In the genomic region with DNA sequence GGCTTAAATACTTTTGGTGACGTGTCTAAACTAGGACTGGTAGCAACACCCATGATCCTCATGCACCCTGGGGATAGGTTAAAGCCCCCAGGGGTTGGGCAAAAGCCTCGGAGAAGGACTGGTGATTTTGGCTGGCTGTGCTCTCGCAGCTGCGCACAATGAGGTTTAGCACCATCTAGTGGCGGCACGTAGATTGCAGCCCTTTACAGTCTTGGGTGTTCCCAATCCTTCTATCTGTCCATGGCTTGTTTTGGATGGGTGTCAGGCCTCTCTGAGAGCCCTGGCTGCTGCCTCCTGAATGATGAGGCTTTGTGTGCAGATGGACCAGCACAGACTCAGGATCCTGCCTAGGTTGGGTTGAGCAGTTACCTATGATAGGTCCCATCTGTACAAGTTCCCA, we compare ENCODE assay signal across 15 mouse cellular contexts. TPM values are rescaled to one million over a fixed set of nuclear protein-coding genes. Genes with fewer than 3 reads are reported as not detected.
A peak's percentile ranks its signal among the peaks of the same experiment; 100 is the strongest.
DNase-seq lines count a peak whose midpoint lies in the region; ATAC-seq and TF ChIP-seq lines count a peak whose summit lies in the region.
"Not testable (repeated sequence)": the region's sequence is repeated elsewhere in the genome, so short reads cannot be mapped to it uniquely, and the experiment has no call there.
"Had no signal": no experiment of that assay in that cellular context is flagged by ENCODE, and none has a peak within 500 bp of the region (broad histone marks: within the 10 kb centered on the region; RNA-seq: fewer than 3 reads in every experiment).

No protein-coding gene starts in this region.

- H3K9ac ChIP-seq in liver, embryonic 14.5 days (replicated peaks) = not testable (repeated sequence)

- H3K27ac ChIP-seq in liver, embryonic 14.5 days = not testable (repeated sequence)

- intact Hi-C loops in heart, postnatal 14 days (cut with DNase I) = not testable (repeated sequence)

- not testable (repeated sequence) for H3K4me3 ChIP-seq in liver, embryonic 14.5 days (ENCODE audit: insufficient read depth in 1 of 2, low read depth in 2 of 2, low read length in 2 of 2)
- peak overlapping the region; percentile 12 for H3K4me3 ChIP-seq in myocyte

- not testable (repeated sequence) for H3K79me2 ChIP-seq in myocyte (ENCODE audit: control insufficient read depth, insufficient read depth)

- DNase-seq in adrenal gland, adult 18-20 months (ENCODE audit: low spot score in 2 of 2) = peak; percentile 9 to 45
- DNase-seq in cerebellum, postnatal 14 days = peak; percentile 39 to 65
- peak; percentile 5 to 13 for DNase-seq in frontal cortex, postnatal 14 days (ENCODE audit: low spot score in 2 of 2)
- DNase-seq in heart, postnatal 14 days = peak; percentile 37 to 42
- peak; percentile 27 to 61 for DNase-seq in kidney, postnatal 4 days
- not testable (repeated sequence) for DNase-seq in liver, embryonic 14.5 days (ENCODE audit: low read depth in 3 of 3, low spot score in 3 of 3)
- peak; percentile 30 for DNase-seq in thymus, postnatal 25 days

- not testable (repeated sequence) for ATAC-seq in liver, embryonic 14.5 days (ENCODE audit: insufficient read depth)

- H3K4me1 ChIP-seq in liver, embryonic 14.5 days (replicated peaks; ENCODE audit: control insufficient read depth in 2 of 2, insufficient read depth in 2 of 2, low read length in 1 of 2) = not testable (repeated sequence)

- H3ac ChIP-seq in myocyte (ENCODE audit: control insufficient read depth, insufficient read length) = not testable (repeated sequence)

- H3K4me2 ChIP-seq in liver, embryonic 14.5 days (ENCODE audit: low read depth); myocyte (ENCODE audit: low read depth): not testable (repeated sequence)

- not testable (repeated sequence) for TF ChIP-seq EP300 in liver, embryonic 14.5 days (IDR thresholded peaks at IDR 0.05; ENCODE audit: low read depth)

- not testable (repeated sequence) for H3K27me3 ChIP-seq in liver, embryonic 14.5 days (ENCODE audit: control insufficient read depth, insufficient read depth, low read length); myocyte (ENCODE audit: control insufficient read depth, insufficient read depth, insufficient read length)

- not testable (repeated sequence) for H3K36me3 ChIP-seq in liver, embryonic 14.5 days (replicated peaks; ENCODE audit: control insufficient read depth, insufficient read depth, low read depth); myocyte (ENCODE audit: control insufficient read depth, insufficient read depth)

- TF ChIP-seq CTCF in liver, embryonic 14.5 days (IDR thresholded peaks at IDR 0.05; ENCODE audit: low read depth) = peak; percentile 31; the same call in 1 of the 2 replicates

- WGBS in liver, embryonic 14.5 days (ENCODE audit: insufficient replicate concordance) = 43% methylated on average over 2 of the region's 6 CpGs

- TF ChIP-seq POLR2A in myocyte (IDR thresholded peaks at IDR 0.05; ENCODE audit: insufficient read length, low read depth) = not testable (repeated sequence)

- not testable (repeated sequence) for H3K9me3 ChIP-seq in liver, embryonic 14.5 days (ENCODE audit: control insufficient read depth, low read length)

RNA-seq across cellular contexts. Expression of gene Gm5936, which starts 43.1 kb away (rescaled TPM):
- not detected for total RNA-seq in adrenal gland, adult 18-20 months (2021)
- total RNA-seq in heart, postnatal 14 days (2021) = under 1 TPM in 1 of 2 experiments, not detected in 1; 0.14 TPM
- not detected in 2 replicates for polyA plus RNA-seq in liver, embryonic 14.5 days (2012; rRNA removed)
- not detected in 2 replicates for polyA plus RNA-seq in liver, embryonic 14.5 days (2014; fragmentation: Nextera tagmentation; extraction: Ambion mirVana)
- polyA plus RNA-seq in myocyte (2012; fragmentation: generic; extraction: Trizol) = not detected
- total RNA-seq: megakaryocyte, adult 5-6 weeks; MEL had no signal
- polyA plus RNA-seq: C2C12; embryonic facial prominence, embryonic 11.5 days; forebrain, embryonic 10.5 days; hindbrain, embryonic 11.5 days; liver, embryonic 12.5 days had no signal
